Mouse (Mus musculus) stomach, embryonic 14.5 days (tissue): ENCODE data around the gene Pard3b. TPM values are rescaled to one million over a fixed set of nuclear protein-coding genes. Genes with fewer than 3 reads are reported as not detected.

Experiments used
- ATAC-seq: fragments of 200-750 bp; cut with Nextera tagmentation; 2 replicates; pipeline ENCODE4 v1.8.0; 2017; ENCODE audit warnings: low read depth, moderate TSS enrichment; ENCODE audit not compliant: insufficient number of reproducible peaks, insufficient read depth, low FRiP score
- H3K27ac ChIP-seq: fragments of 300-500 bp; sonication (generic); 2 replicates; pipeline ENCODE4 v1.5.1; 2014; ENCODE audit warnings: mild to moderate bottlenecking, low read length, moderate library complexity, mixed read lengths
- H3K27me3 ChIP-seq: fragments of 300-500 bp; sonication (generic); 2 replicates; pipeline ENCODE4 v1.6.1; 2014; ENCODE audit warnings: low read length, control low read depth, mixed read lengths; ENCODE audit not compliant: control insufficient read depth, insufficient read depth
- H3K36me3 ChIP-seq: fragments of 300-500 bp; sonication (generic); 2 replicates; pipeline ENCODE4 v1.6.1; 2014; ENCODE audit warnings: mild to moderate bottlenecking, control low read depth, low read length, moderate library complexity, mixed read lengths; ENCODE audit not compliant: control insufficient read depth, insufficient read depth
- H3K4me1 ChIP-seq: fragments of 300-500 bp; sonication (generic); 2 replicates; pipeline ENCODE4 v1.6.1; 2014; ENCODE audit warnings: low read length, control low read depth, mixed read lengths; ENCODE audit not compliant: control insufficient read depth, insufficient read depth
- H3K4me2 ChIP-seq: fragments of 300-500 bp; sonication (generic); replicated peaks from 2 replicates; pipeline ENCODE4 v1.6.1; 2014; ENCODE audit warnings: low read depth, low read length, control low read depth
- H3K4me3 ChIP-seq: fragments of 300-500 bp; sonication (generic); 2 replicates; pipeline ENCODE4 v1.5.1; 2014; ENCODE audit warnings: low read depth, low read length, control low read depth
- H3K9ac ChIP-seq: fragments of 300-500 bp; sonication (generic); replicated peaks from 2 replicates; pipeline ENCODE4 v1.6.1; 2014; ENCODE audit warnings: low read depth, mild to moderate bottlenecking, control low read depth, low read length, moderate library complexity, mixed read lengths
- H3K9me3 ChIP-seq: fragments of 300-500 bp; sonication (generic); 2 replicates; pipeline ENCODE4 v1.6.1; 2016; ENCODE audit warnings: low read depth, low read length, control low read depth; ENCODE audit not compliant: control insufficient read depth
- WGBS: fragments of 180-500 bp; shearing (Covaris S2); extraction: QIAGEN DNeasy Blood & Tissue Kit; methylation state at CpG from one replicate; pipeline ENCODE4 v1.1.7; 2014; 5-methylcytosine and 5-hydroxymethylcytosine counted together
- polyA plus RNA-seq: library from polyadenylated mRNA; unstranded; fragments of >200 nt; fragmentation: Nextera tagmentation; extraction: Ambion mirVana; gene quantifications from 2 replicates; pipeline ENCODE4 v1.2.1, GENCODE M21; 2014

The Pard3b gene
- 35.5 and 36.3 TPM in 2 replicates for polyA plus RNA-seq

- Histone ChIP-seq H3K27me3 (no peaks in the 10 kb centered on the region), H3K9ac (peak within 1 kb of the TSS; percentile 95), H3K4me3 (peak within 1 kb of the TSS; percentile 95), H3K36me3 (no peaks in the 10 kb centered on the region), H3K9me3 (no peaks in the 10 kb centered on the region), H3K4me2 (peak within 1 kb of the TSS; percentile 88), H3K4me1 (peaks cover 4% of the 10 kb centered on the region; the same call in 1 of the 2 replicates), H3K27ac (peak within 1 kb of the TSS; percentile 81)
- ATAC-seq = peak; percentile 84
- under 1% methylated on average over 51 of the region's 60 CpGs for WGBS
Measured at GRCm38 (mm10) chr1:61638347-61639111, at the start of gene Pard3b. Gene Pard3b (plus strand): TSS chr1:61638824.

- Histone ChIP-seq H3K9me3 (no peaks in the 10 kb centered on the region), H3K36me3 (no peaks in the 10 kb centered on the region), H3K4me1 (no peaks in the 10 kb centered on the region), H3K4me3 (no peak overlapping the region), H3K27ac (no peak overlapping the region), H3K27me3 (no peaks in the 10 kb centered on the region), H3K9ac (no peak overlapping the region), H3K4me2 (no peak overlapping the region)
- no peak for ATAC-seq
Measured at GRCm38 (mm10) chr1:61616176-61616575, 22.4 kb upstream of the Pard3b start.

DNA sequence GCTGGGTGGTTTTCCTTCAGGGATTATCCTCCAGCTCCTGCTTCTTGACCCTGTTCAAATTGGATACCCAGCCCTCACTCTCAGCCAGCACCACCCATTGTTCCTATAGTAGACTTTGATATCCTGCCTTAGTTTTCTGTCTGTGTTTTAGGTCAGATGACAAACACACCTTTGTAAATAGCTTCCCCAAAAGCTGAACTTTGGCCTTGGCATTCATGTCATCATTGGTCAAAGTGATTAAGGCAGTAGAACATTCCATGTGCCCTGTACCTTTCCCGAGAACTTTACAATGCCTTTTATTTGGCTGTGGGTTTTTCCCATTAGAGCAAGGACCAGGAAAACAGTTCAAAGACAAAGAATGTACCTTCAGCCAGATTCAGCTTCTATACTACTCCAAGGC is 18.0 kb upstream of the Pard3b start:
- H3K4me1 ChIP-seq = no peaks in the 10 kb centered on the region
- H3K4me3 ChIP-seq = no peak overlapping the region
- WGBS = 65% methylated on average over 1 of the region's 1 CpGs
- no peak overlapping the region for H3K27ac ChIP-seq
- no peak overlapping the region for H3K4me2 ChIP-seq
- ATAC-seq = no peak
- no peaks in the 10 kb centered on the region for H3K9me3 ChIP-seq
- no peaks in the 10 kb centered on the region for H3K36me3 ChIP-seq
- no peak overlapping the region for H3K9ac ChIP-seq
- H3K27me3 ChIP-seq = no peaks in the 10 kb centered on the region

DNA sequence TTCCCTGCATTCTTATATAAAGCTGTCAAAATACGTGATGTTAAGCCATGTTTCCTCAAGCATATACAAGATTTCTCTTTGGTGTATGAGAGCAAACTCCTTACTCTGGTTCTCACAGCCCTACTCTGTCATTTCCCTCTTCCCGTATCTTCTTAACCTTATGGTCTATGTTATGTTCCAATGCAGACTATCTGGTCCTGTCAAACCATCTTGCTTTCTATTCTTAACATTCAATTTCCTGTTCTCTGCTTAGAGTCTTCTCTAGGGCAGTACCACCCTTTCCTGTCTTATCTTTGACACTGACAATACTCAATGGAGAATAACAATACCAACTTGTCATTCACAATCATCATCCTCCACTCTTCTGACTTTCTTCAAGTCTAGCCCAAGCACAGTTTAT is 8.8 kb upstream of the Pard3b start:
- Histone ChIP-seq H3K4me3 (no peak overlapping the region), H3K9me3 (no peaks in the 10 kb centered on the region), H3K9ac (no peak overlapping the region), H3K27ac (no peak overlapping the region), H3K27me3 (no peaks in the 10 kb centered on the region), H3K4me2 (no peak overlapping the region), H3K36me3 (no peaks in the 10 kb centered on the region), H3K4me1 (no peaks in the 10 kb centered on the region)
- ATAC-seq = no peak
- 82% methylated on average over 2 of the region's 2 CpGs for WGBS

- H3K9ac ChIP-seq = peak overlapping the region; percentile 95
- peaks cover 4% of the 10 kb centered on the region; the same call in 1 of the 2 replicates for H3K4me1 ChIP-seq
- peak; percentile 42 for ATAC-seq
- H3K36me3 ChIP-seq = no peaks in the 10 kb centered on the region
- no peaks in the 10 kb centered on the region for H3K27me3 ChIP-seq
- H3K9me3 ChIP-seq = no peaks in the 10 kb centered on the region
- H3K27ac ChIP-seq = peak overlapping the region; percentile 81
- peak overlapping the region; percentile 95 for H3K4me3 ChIP-seq
- H3K4me2 ChIP-seq = peak overlapping the region; percentile 88
- WGBS = 4% methylated on average over 40 of the region's 40 CpGs
Measured at GRCm38 (mm10) chr1:61639114-61640093, 780 bp downstream of the Pard3b start.

GRCm38 (mm10) chr1:61641880-61642279 is 3.3 kb downstream of the Pard3b start:
- Histone ChIP-seq H3K27me3 (no peaks in the 10 kb centered on the region), H3K9me3 (no peaks in the 10 kb centered on the region), H3K4me3 (no peak overlapping the region), H3K4me2 (no peak overlapping the region), H3K9ac (no peak overlapping the region), H3K4me1 (peaks cover 4% of the 10 kb centered on the region; the same call in 1 of the 2 replicates), H3K36me3 (no peaks in the 10 kb centered on the region), H3K27ac (no peak overlapping the region)
- WGBS = 35% methylated on average over 4 of the region's 4 CpGs
- ATAC-seq = no peak

GRCm38 (mm10) chr1:61645062-61645461 is 6.4 kb downstream of the Pard3b start:
- H3K4me2 ChIP-seq = no peak overlapping the region
- no peaks in the 10 kb centered on the region for H3K27me3 ChIP-seq
- 68% methylated on average over 3 of the region's 3 CpGs for WGBS
- no peak overlapping the region for H3K27ac ChIP-seq
- no peak overlapping the region for H3K4me3 ChIP-seq
- ATAC-seq = no peak
- H3K36me3 ChIP-seq = no peaks in the 10 kb centered on the region
- no peaks in the 10 kb centered on the region for H3K9me3 ChIP-seq
- no peak overlapping the region for H3K9ac ChIP-seq
- H3K4me1 ChIP-seq = no peaks in the 10 kb centered on the region

- H3K4me1 ChIP-seq = peaks cover 4% of the 10 kb centered on the region; the same call in 1 of the 2 replicates
- H3K4me2 ChIP-seq = no peak overlapping the region
- no peak overlapping the region for H3K9ac ChIP-seq
- H3K9me3 ChIP-seq = no peaks in the 10 kb centered on the region
- no peak overlapping the region for H3K4me3 ChIP-seq
- no peaks in the 10 kb centered on the region for H3K36me3 ChIP-seq
- no peaks in the 10 kb centered on the region for H3K27me3 ChIP-seq
- ATAC-seq = no peak
- H3K27ac ChIP-seq = no peak overlapping the region
Measured at GRCm38 (mm10) chr1:61649964-61650363, 11.3 kb downstream of the Pard3b start.
